Mouse (Mus musculus) lung, embryonic 16.5 days (tissue): Measurements from ENCODE around the gene Slfnl1. TPM values are rescaled to one million over a fixed set of nuclear protein-coding genes. Genes with fewer than 3 reads are reported as not detected.
A peak's percentile ranks its signal among the peaks of the same experiment; 100 is the strongest.

ENCODE experiments used
- ATAC-seq: fragments of 200-750 bp; cut with Nextera tagmentation; 2 replicates; pipeline ENCODE4 v1.8.0; 2017; ENCODE audit warnings: low read depth, mild to moderate bottlenecking, moderate library complexity
- H3K27ac ChIP-seq: fragments of 300-500 bp; sonication (generic); 2 replicates; pipeline ENCODE4 v1.5.1; 2014; ENCODE audit warnings: mild to moderate bottlenecking, control low read depth, low read length
- H3K27me3 ChIP-seq: fragments of 300-500 bp; sonication (generic); 2 replicates; pipeline ENCODE4 v1.6.1; 2014; ENCODE audit warnings: low read depth, low read length, mixed read lengths; ENCODE audit not compliant: control insufficient read depth, insufficient read depth
- H3K36me3 ChIP-seq: fragments of 300-500 bp; sonication (generic); 2 replicates; pipeline ENCODE4 v1.6.1; 2014; ENCODE audit warnings: low read length; ENCODE audit not compliant: control insufficient read depth, insufficient read depth
- H3K4me1 ChIP-seq: fragments of 300-500 bp; sonication (generic); replicated peaks from 2 replicates; pipeline ENCODE4 v1.6.1; 2014; ENCODE audit warnings: low read length, mixed read lengths; ENCODE audit not compliant: control insufficient read depth, insufficient read depth
- H3K4me2 ChIP-seq: fragments of 300-500 bp; sonication (generic); 2 replicates; pipeline ENCODE4 v1.6.1; 2014; ENCODE audit warnings: low read depth, low read length, control low read depth
- H3K4me3 ChIP-seq: fragments of 300-500 bp; sonication (generic); 2 replicates; pipeline ENCODE4 v1.5.1; 2014; ENCODE audit warnings: mild to moderate bottlenecking, low read length, control low read depth
- H3K9ac ChIP-seq: fragments of 300-500 bp; sonication (generic); 2 replicates; pipeline ENCODE4 v1.6.1; 2014; ENCODE audit warnings: low read length, control low read depth
- H3K9me3 ChIP-seq: fragments of 300-500 bp; sonication (generic); 2 replicates; pipeline ENCODE4 v1.6.1; 2016; ENCODE audit warnings: low read length; ENCODE audit not compliant: control insufficient read depth
- WGBS: fragments of 180-500 bp; shearing (Covaris S2); extraction: QIAGEN DNeasy Blood & Tissue Kit; methylation state at CpG from one replicate; pipeline ENCODE4 v1.1.7; 2014; 5-methylcytosine and 5-hydroxymethylcytosine counted together
- polyA plus RNA-seq: library from polyadenylated mRNA; unstranded; fragments of >200 nt; fragmentation: Nextera tagmentation; extraction: Ambion mirVana; gene quantifications from 2 replicates; pipeline ENCODE4 v1.2.1, GENCODE M21; 2015

Gene Slfnl1
- polyA plus RNA-seq, 1 experiment from 2014 or later: not detected

DNA sequence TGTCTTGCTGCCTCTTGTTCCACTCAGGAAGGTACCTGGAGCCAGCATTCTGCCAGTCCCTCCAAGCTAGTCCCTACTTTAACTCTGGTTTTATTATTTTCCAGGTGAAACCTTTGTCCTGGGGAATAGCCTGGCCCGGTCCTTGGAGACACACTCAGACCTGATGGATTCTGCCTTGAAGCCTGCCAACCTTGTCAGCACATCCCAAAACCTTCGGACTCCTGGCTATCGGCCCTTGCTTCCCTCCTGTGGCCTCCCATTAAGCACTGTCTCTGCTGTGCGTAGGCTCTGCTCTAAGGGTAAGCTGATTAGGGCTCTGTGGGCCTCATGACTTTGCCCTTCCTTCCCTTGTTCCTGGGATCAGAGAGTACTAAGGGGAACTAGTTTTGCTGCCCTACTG, 9.7 kb upstream of the Slfnl1 start:
- Histone ChIP-seq H3K27ac (no peak overlapping the region), H3K9me3 (no peaks in the 10 kb centered on the region), H3K4me2 (no peak overlapping the region), H3K27me3 (no peaks in the 10 kb centered on the region), H3K4me3 (no peak overlapping the region), H3K36me3 (peaks cover 28% of the 10 kb centered on the region), H3K9ac (no peak overlapping the region), H3K4me1 (no peaks in the 10 kb centered on the region)
- no peak for ATAC-seq
- WGBS: 91% methylated on average over 4 of the region's 4 CpGs

- Histone ChIP-seq H3K4me3 (no peak overlapping the region), H3K27me3 (no peaks in the 10 kb centered on the region), H3K9me3 (no peaks in the 10 kb centered on the region), H3K27ac (no peak overlapping the region), H3K4me2 (no peak overlapping the region), H3K4me1 (no peaks in the 10 kb centered on the region), H3K36me3 (peaks cover 31% of the 10 kb centered on the region), H3K9ac (no peak overlapping the region)
- 90% methylated on average over 3 of the region's 3 CpGs for WGBS
- no peak for ATAC-seq
Observed at GRCm38 (mm10) chr4:120523092-120523491, 8.9 kb upstream of the Slfnl1 start.

DNA sequence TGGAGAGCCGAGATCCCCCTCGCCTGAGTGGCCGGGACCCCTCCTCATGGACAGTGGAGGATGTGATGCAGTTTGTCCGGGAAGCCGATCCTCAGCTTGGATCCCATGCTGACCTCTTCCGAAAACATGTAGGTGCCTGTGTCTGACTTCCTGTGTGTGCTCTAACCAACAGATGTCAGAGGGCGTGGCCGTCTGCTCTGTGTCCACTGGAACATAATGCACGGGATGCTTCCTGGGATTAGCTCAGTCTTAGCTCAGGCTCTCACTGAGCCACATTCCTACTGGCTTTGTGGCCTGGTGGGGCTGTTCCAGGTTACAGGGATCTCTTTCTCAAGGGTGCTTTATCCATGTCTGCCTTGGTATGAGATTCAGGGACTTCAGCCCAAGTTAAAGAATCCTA, 3.9 kb upstream of the Slfnl1 start:
- Histone ChIP-seq H3K36me3 (peaks cover 30% of the 10 kb centered on the region), H3K27ac (no peak overlapping the region), H3K27me3 (no peaks in the 10 kb centered on the region), H3K9me3 (no peaks in the 10 kb centered on the region), H3K4me2 (no peak overlapping the region), H3K9ac (no peak overlapping the region), H3K4me1 (no peaks in the 10 kb centered on the region), H3K4me3 (no peak overlapping the region)
- ATAC-seq: no peak
- 78% methylated on average over 9 of the region's 9 CpGs for WGBS

GRCm38 (mm10) chr4:120538664-120539063, 6.6 kb downstream of the Slfnl1 start:
- no peaks in the 10 kb centered on the region for H3K27me3 ChIP-seq
- no peaks in the 10 kb centered on the region for H3K4me1 ChIP-seq
- ATAC-seq: no peak
- no peaks in the 10 kb centered on the region for H3K9me3 ChIP-seq
- no peak overlapping the region for H3K4me2 ChIP-seq
- peaks cover 23% of the 10 kb centered on the region for H3K36me3 ChIP-seq
- 94% methylated on average over 10 of the region's 10 CpGs for WGBS
- no peak overlapping the region for H3K27ac ChIP-seq
- H3K9ac ChIP-seq: no peak overlapping the region
- no peak overlapping the region for H3K4me3 ChIP-seq

DNA sequence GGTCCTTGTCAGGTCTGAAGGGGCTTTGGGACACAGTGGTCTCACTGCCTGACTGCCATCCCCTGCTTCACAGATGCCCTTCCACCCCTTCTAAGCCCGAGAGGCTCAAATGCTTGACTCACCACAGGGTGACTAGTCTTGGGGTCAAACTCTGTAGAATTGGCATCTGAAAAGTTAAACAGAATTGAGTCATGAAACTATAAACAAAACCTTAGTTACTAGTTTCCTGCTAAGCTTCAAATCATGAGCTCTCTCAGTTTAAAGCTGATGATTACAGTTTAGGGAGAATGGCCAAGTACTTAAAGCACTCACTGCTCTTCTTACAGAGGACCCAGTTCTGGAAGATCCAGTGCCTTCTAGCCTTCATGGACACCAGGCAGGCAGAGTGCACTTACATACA, 12.9 kb downstream of the Slfnl1 start:
- H3K4me2 ChIP-seq: no peak overlapping the region
- no peak for ATAC-seq
- H3K36me3 ChIP-seq: peaks cover 35% of the 10 kb centered on the region
- H3K4me1 ChIP-seq: no peaks in the 10 kb centered on the region
- H3K27ac ChIP-seq: no peak overlapping the region
- WGBS: 79% methylated on average over 1 of the region's 1 CpGs
- no peak overlapping the region for H3K9ac ChIP-seq
- no peaks in the 10 kb centered on the region for H3K9me3 ChIP-seq
- H3K4me3 ChIP-seq: no peak overlapping the region
- H3K27me3 ChIP-seq: no peaks in the 10 kb centered on the region

- peak; percentile 60; the same call in 1 of the 2 replicates for ATAC-seq
- Histone ChIP-seq H3K36me3 (peaks cover 46% of the 10 kb centered on the region), H3K4me3 (no peak overlapping the region), H3K27ac (no peak overlapping the region), H3K27me3 (no peaks in the 10 kb centered on the region), H3K4me2 (no peak overlapping the region), H3K4me1 (no peaks in the 10 kb centered on the region), H3K9me3 (no peaks in the 10 kb centered on the region), H3K9ac (no peak overlapping the region)
- 68% methylated on average over 6 of the region's 6 CpGs for WGBS
Observed at GRCm38 (mm10) chr4:120556592-120556991, 24.6 kb downstream of the Slfnl1 start.

GRCm38 (mm10) chr4:120565726-120566125, 33.7 kb downstream of the Slfnl1 start:
- peaks cover 17% of the 10 kb centered on the region for H3K4me1 ChIP-seq
- H3K4me3 ChIP-seq: no peak overlapping the region
- H3K36me3 ChIP-seq: peaks cover 20% of the 10 kb centered on the region
- H3K27me3 ChIP-seq: no peaks in the 10 kb centered on the region
- ATAC-seq: no peak
- 82% methylated on average over 2 of the region's 2 CpGs for WGBS
- H3K9me3 ChIP-seq: no peaks in the 10 kb centered on the region
- H3K27ac ChIP-seq: no peak overlapping the region
- H3K4me2 ChIP-seq: no peak overlapping the region
- H3K9ac ChIP-seq: no peak overlapping the region

DNA sequence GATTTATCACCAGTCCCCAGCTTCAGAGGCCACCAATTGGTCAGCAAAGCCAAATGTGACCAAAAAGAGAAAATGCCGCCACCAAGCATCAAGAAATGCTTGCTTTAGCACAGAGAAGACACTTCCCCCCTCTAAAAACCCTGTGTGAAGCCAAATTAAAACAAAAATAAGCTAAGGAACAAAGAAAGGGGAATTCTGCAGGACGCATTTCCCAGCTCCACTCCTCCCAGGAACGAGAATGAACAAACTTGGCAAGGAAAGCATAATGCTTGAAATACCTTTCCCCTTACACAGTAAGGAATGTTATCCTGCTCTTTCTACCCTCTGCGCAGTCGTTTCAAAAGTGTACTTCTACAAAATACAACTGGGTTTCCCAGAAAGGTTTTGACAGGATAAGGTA, 36.0 kb downstream of the Slfnl1 start:
- Histone ChIP-seq H3K27ac (peak overlapping the region; percentile 87), H3K9ac (peak overlapping the region; percentile 38; the same call in 1 of the 2 replicates), H3K4me2 (peak overlapping the region; percentile 91), H3K36me3 (peaks cover 12% of the 10 kb centered on the region), H3K27me3 (no peaks in the 10 kb centered on the region), H3K9me3 (no peaks in the 10 kb centered on the region), H3K4me1 (peaks cover 29% of the 10 kb centered on the region), H3K4me3 (peak overlapping the region; percentile 24)
- WGBS: 5% methylated on average over 5 of the region's 5 CpGs
- no peak for ATAC-seq

- H3K27ac ChIP-seq: peak overlapping the region; percentile 98
- WGBS: 6% methylated on average over 4 of the region's 4 CpGs
- H3K9me3 ChIP-seq: no peaks in the 10 kb centered on the region
Observed at GRCm38 (mm10) chr4:120569025-120569424, 37.0 kb downstream of the Slfnl1 start.

More at GRCm38 (mm10) chr4:120569025-120569424, 37.0 kb downstream of the Slfnl1 start:
- no peak for ATAC-seq
- H3K9ac ChIP-seq: peak overlapping the region; percentile 90
- H3K36me3 ChIP-seq: peaks cover 10% of the 10 kb centered on the region
- H3K4me2 ChIP-seq: peak overlapping the region; percentile 91
- H3K4me3 ChIP-seq: peak overlapping the region; percentile 90
- no peaks in the 10 kb centered on the region for H3K27me3 ChIP-seq
- peaks cover 29% of the 10 kb centered on the region for H3K4me1 ChIP-seq
